Mouse (Mus musculus) CH12.LX (cell line): ENCODE data around the gene Abhd4. TPM values are rescaled to one million over a fixed set of nuclear protein-coding genes. Genes with fewer than 3 reads are reported as not detected.

ENCODE experiments used
- DNase-seq: peaks from one replicate; pipeline ENCODE4 v3.0.0-alpha.2; 2013; ENCODE audit errors: extremely low read depth
- H3K27ac ChIP-seq: 2 replicates; pipeline ENCODE4 v1.5.1; 2012; ENCODE audit warnings: low read depth, mild to moderate bottlenecking, control low read depth, moderate library complexity; ENCODE audit not compliant: insufficient read depth
- H3K27me3 ChIP-seq: replicated peaks from 2 replicates; pipeline ENCODE3; 2012; ENCODE audit warnings: inconsistent platforms
- H3K36me3 ChIP-seq, 2 experiments: replicated peaks in 1 of 2; 2 replicates each; pipeline versions ENCODE3 to v1.6.1; 2012; ENCODE audit warnings: inconsistent platforms in 1 of 2, low read length in 1 of 2, mild to moderate bottlenecking in 1 of 2, mixed read lengths in 1 of 2, moderate library complexity in 1 of 2; ENCODE audit not compliant: control insufficient read depth in 1 of 2, insufficient read depth in 1 of 2
- H3K4me1 ChIP-seq, 2 experiments: 2 replicates each; pipeline ENCODE4 v1.6.1; 2012; ENCODE audit warnings: inconsistent platforms in 1 of 2, moderate library complexity in 1 of 2; ENCODE audit not compliant: insufficient read depth in 2 of 2, control insufficient read depth in 1 of 2
- H3K4me2 ChIP-seq: 2 replicates; pipeline ENCODE4 v1.6.1; 2012; ENCODE audit warnings: low read depth, mild to moderate bottlenecking, control low read depth; ENCODE audit not compliant: poor library complexity, insufficient read depth, severe bottlenecking
- H3K4me3 ChIP-seq, 3 experiments: fragments of 150-350 bp in 1 of 3; sonication (generic) in 1 of 3; replicated peaks in 1 of 3; 2 replicates each; pipeline versions ENCODE3 to v1.5.1; 2011 to 2012; ENCODE audit warnings: low read depth in 2 of 3, low read length in 2 of 3, mild to moderate bottlenecking in 2 of 3, moderate library complexity in 2 of 3, control low read depth in 1 of 3, improper control_type of control experiment in 1 of 3, inconsistent platforms in 1 of 3, mixed read lengths in 1 of 3; ENCODE audit not compliant: poor library complexity in 1 of 3
- H3K79me2 ChIP-seq: replicated peaks from 2 replicates; pipeline ENCODE4 v1.6.1; 2012; ENCODE audit warnings: mild to moderate bottlenecking, moderate library complexity; ENCODE audit not compliant: control insufficient read depth, poor library complexity, insufficient read depth, severe bottlenecking; ENCODE audit errors: extremely low read depth
- H3K9ac ChIP-seq: 2 replicates; pipeline ENCODE4 v1.6.1; 2012; ENCODE audit warnings: low read depth, mild to moderate bottlenecking, control low read depth, moderate library complexity; ENCODE audit not compliant: insufficient read depth
- H3K9me3 ChIP-seq: replicated peaks from 2 replicates; pipeline ENCODE3; 2012; ENCODE audit warnings: low read length, inconsistent platforms, mixed read lengths
- BHLHE40 ChIP-seq: IDR thresholded peaks from 2 replicates; pipeline ENCODE4 v1.6.1; 2011; ENCODE audit warnings: mild to moderate bottlenecking, low read depth, low read length, improper control_type of control experiment
- E2F4 ChIP-seq: IDR thresholded peaks from 2 replicates; pipeline ENCODE4 v1.6.1; 2011; ENCODE audit warnings: low read depth, low read length, improper control_type of control experiment; ENCODE audit not compliant: insufficient replicate concordance
- ELF1 ChIP-seq: IDR thresholded peaks from 2 replicates; pipeline ENCODE4 v1.6.1; 2014; ENCODE audit warnings: low read depth, mild to moderate bottlenecking, inconsistent platforms, low read length, improper control_type of control experiment
- EP300 ChIP-seq: IDR thresholded peaks from 2 replicates; pipeline ENCODE4 v1.6.1; 2011; ENCODE audit warnings: low read length, improper control_type of control experiment
- GABPA ChIP-seq: IDR thresholded peaks from 2 replicates; pipeline ENCODE4 v1.6.1; 2012; ENCODE audit warnings: low read depth, low read length, improper control_type of control experiment, inconsistent platforms; ENCODE audit not compliant: insufficient replicate concordance
- HCFC1 ChIP-seq: IDR thresholded peaks from 2 replicates; pipeline ENCODE4 v1.6.1; 2012; ENCODE audit warnings: low read depth, mild to moderate bottlenecking, inconsistent platforms, low read length, improper control_type of control experiment
- JUND ChIP-seq: conservative IDR thresholded peaks from 2 replicates; pipeline ENCODE4 v1.6.1; 2011; ENCODE audit warnings: low read depth, low read length, improper control_type of control experiment
- KAT2A ChIP-seq: IDR thresholded peaks from 2 replicates; pipeline ENCODE4 v1.6.1; 2012; ENCODE audit warnings: low read length, improper control_type of control experiment, inconsistent platforms; ENCODE audit not compliant: insufficient replicate concordance
- MAZ ChIP-seq: IDR thresholded peaks from 2 replicates; pipeline ENCODE4 v1.6.1; 2012; ENCODE audit warnings: low read depth, mild to moderate bottlenecking, inconsistent platforms, low read length, improper control_type of control experiment, moderate library complexity
- MXI1 ChIP-seq: IDR thresholded peaks from 2 replicates; pipeline ENCODE4 v1.6.1; 2011; ENCODE audit warnings: mild to moderate bottlenecking, low read depth, low read length, improper control_type of control experiment
- NELFE ChIP-seq: IDR thresholded peaks from 2 replicates; pipeline ENCODE4 v1.6.1; 2011; ENCODE audit warnings: low read depth, low read length, improper control_type of control experiment
- PAX5 ChIP-seq: IDR thresholded peaks from 2 replicates; pipeline ENCODE4 v1.6.1; 2012; ENCODE audit warnings: low read length, inconsistent platforms, mixed read lengths
- POLR2A ChIP-seq: IDR thresholded peaks from 2 replicates; pipeline ENCODE4 v1.6.1; 2011; ENCODE audit warnings: low read depth, mild to moderate bottlenecking, improper control_type of control experiment, low read length
- RAD21 ChIP-seq: IDR thresholded peaks from 2 replicates; pipeline ENCODE4 v1.6.1; 2011; ENCODE audit warnings: low read depth, mild to moderate bottlenecking, low read length, improper control_type of control experiment, moderate library complexity
- RCOR1 ChIP-seq: conservative IDR thresholded peaks from 2 replicates; pipeline ENCODE4 v1.6.1; 2012; ENCODE audit warnings: low read depth, mild to moderate bottlenecking, inconsistent platforms, low read length, improper control_type of control experiment
- SIN3A ChIP-seq: IDR thresholded peaks from 2 replicates; pipeline ENCODE4 v1.6.1; 2012; ENCODE audit warnings: low read length, improper control_type of control experiment, inconsistent platforms
- TCF12 ChIP-seq: IDR thresholded peaks from 2 replicates; pipeline ENCODE4 v1.6.1; 2014; ENCODE audit warnings: low read depth, mild to moderate bottlenecking, inconsistent platforms, low read length, improper control_type of control experiment
- ZC3H11A ChIP-seq: IDR thresholded peaks from 2 replicates; pipeline ENCODE4 v1.6.1; 2012; ENCODE audit warnings: low read depth, mild to moderate bottlenecking, inconsistent platforms, low read length, improper control_type of control experiment
- ZKSCAN1 ChIP-seq: IDR thresholded peaks from 2 replicates; pipeline ENCODE4 v1.6.1; 2012; ENCODE audit warnings: low read depth, inconsistent platforms, low read length, improper control_type of control experiment, borderline replicate concordance
- ZMIZ1 ChIP-seq: IDR thresholded peaks from 2 replicates; pipeline ENCODE4 v1.6.1; 2012; ENCODE audit warnings: low read depth, mild to moderate bottlenecking, inconsistent platforms, low read length, improper control_type of control experiment
- ZNF384 ChIP-seq: IDR thresholded peaks from 2 replicates; pipeline ENCODE4 v1.6.1; 2012; ENCODE audit warnings: low read depth, low read length, improper control_type of control experiment, inconsistent platforms
- dilution Hi-C: fragments of 300-500 bp; cut with MboI; formaldehyde crosslinking; loops from 2 replicates; pipeline ENCODE4 v1.14.3; 2020; ENCODE audit warnings: low sequenced_read_pairs; ENCODE audit not compliant: extremely low pct_unique_long_range_greater_than_20kb, extremely low pct_ligation_motif_present
- in situ Hi-C: fragments of 300-500 bp; cut with MboI; formaldehyde crosslinking; loops from 3 replicates; pipeline ENCODE4 v1.14.3; 2019; ENCODE audit warnings: low sequenced_read_pairs, low pct_ligation_motif_present, low pct_unique_long_range_greater_than_20kb, mixed read lengths
- polyA plus RNA-seq: library from polyadenylated mRNA; unstranded; fragments of >175 nt; gene quantifications from 2 replicates; pipeline ENCODE4 v1.2.1, GENCODE M21; 2012; ENCODE audit warnings: low read depth; ENCODE audit not compliant: insufficient read length
- total RNA-seq, 2 experiments: library from RNA; depleted of rRNA; stranded (reverse); fragments of 300-350 nt in 1 of 2; fragments of >200 nt in 1 of 2; gene quantifications; 2 replicates each; pipeline ENCODE4 v1.2.3; 2012 to 2014

Abhd4 gene
- total and polyA plus RNA-seq, 3 experiments, result 15.9 to 23.0 (median 19.8) TPM

DNA sequence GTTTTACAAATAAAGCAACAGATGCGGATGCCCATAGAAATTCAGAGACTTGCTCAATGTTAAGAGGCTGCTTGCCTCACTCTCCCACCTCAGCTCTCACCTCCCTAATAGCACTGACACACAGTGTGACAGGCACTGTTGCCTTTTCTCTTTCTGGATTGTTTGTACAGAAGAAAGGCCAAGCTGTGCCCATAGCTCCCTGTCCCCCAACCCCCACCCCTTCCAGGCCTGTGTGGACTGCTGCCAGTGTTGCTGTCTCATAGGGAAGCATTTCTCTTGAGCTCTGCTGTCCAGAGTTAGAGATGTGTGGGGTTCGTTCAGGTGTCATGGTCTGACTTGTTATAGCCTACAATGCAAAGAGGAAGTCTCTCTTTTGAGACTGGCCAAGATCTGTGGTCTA lies 6.2 kb downstream of the Abhd4 start:
- peaks cover 20 to 33% of the 10 kb centered on the region in 2 experiments for H3K36me3 ChIP-seq
- H3K4me3 ChIP-seq, result no peak overlapping the region
- in situ Hi-C loops, result loop anchor here (10.0 kb wide), 1 partner anchor 65 kb away; no protein-coding TSS in a partner anchor
- no peak overlapping the region for H3K27ac ChIP-seq
- no peak overlapping the region for H3K9ac ChIP-seq
- dilution Hi-C loops, result no loop called here
- H3K27me3 ChIP-seq, result no peaks in the 10 kb centered on the region
- H3K4me2 ChIP-seq, result no peak overlapping the region; the same call in 1 of the 2 replicates
- no peak for DNase-seq
- TF ChIP-seq PAX5 (no peak), POLR2A (no peak), EP300 (no peak), NELFE (no peak), RAD21 (no peak), SIN3A (no peak), E2F4 (no peak), HCFC1 (no peak), ZMIZ1 (no peak), ZC3H11A (no peak)
- H3K79me2 ChIP-seq, result no peaks in the 10 kb centered on the region; the same call in 1 of the 2 replicates
- no peaks in the 10 kb centered on the region for H3K9me3 ChIP-seq
- peaks cover 0 to 20% of the 10 kb centered on the region in 2 experiments; a peak in 2 of 4 replicates for H3K4me1 ChIP-seq

DNA sequence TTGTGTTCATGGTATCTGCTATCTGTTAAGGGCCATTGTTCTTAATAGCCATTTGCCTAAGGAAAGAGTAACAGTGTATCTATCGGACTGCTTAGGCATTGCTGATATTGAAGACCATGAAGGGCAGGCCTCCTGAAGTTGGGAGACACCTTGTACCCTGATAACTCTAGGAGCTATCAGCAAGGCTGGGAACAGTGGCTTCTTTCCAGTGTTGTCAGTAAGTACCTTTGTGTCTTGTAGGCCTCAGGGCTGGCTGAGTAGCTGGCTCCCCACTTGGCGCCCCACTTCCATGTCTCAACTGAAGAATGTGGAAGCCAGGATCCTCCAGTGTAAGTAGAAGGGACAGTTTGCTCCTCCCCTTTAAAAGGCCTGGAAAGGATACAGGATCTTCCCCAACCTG lies 7.4 kb downstream of the Abhd4 start:
- peaks cover 0 to 17% of the 10 kb centered on the region in 2 experiments; a peak in 2 of 4 replicates for H3K4me1 ChIP-seq
- H3K4me3 ChIP-seq, result no peak overlapping the region
- H3K79me2 ChIP-seq, result no peaks in the 10 kb centered on the region; the same call in 1 of the 2 replicates
- no peak overlapping the region for H3K4me2 ChIP-seq
- DNase-seq, result no peak
- H3K9me3 ChIP-seq, result no peaks in the 10 kb centered on the region
- in situ Hi-C loops (loop anchor here (10.0 kb wide), 1 partner anchor 63 kb away; no protein-coding TSS in a partner anchor), dilution Hi-C loops (no loop called here)
- no peak overlapping the region for H3K27ac ChIP-seq
- H3K36me3 ChIP-seq, result peaks cover 20 to 40% of the 10 kb centered on the region in 2 experiments
- H3K27me3 ChIP-seq, result no peaks in the 10 kb centered on the region
- TF ChIP-seq NELFE (no peak), EP300 (no peak), ELF1 (no peak), BHLHE40 (no peak), ZNF384 (no peak), GABPA (no peak), TCF12 (no peak), POLR2A (no peak), MXI1 (no peak), JUND (no peak), ZKSCAN1 (no peak), ZMIZ1 (no peak), MAZ (no peak), RCOR1 (no peak), KAT2A (no peak)
- no peak overlapping the region for H3K9ac ChIP-seq
